Mouse (Mus musculus): ENCODE data around the gene Olfml3.

DNA sequence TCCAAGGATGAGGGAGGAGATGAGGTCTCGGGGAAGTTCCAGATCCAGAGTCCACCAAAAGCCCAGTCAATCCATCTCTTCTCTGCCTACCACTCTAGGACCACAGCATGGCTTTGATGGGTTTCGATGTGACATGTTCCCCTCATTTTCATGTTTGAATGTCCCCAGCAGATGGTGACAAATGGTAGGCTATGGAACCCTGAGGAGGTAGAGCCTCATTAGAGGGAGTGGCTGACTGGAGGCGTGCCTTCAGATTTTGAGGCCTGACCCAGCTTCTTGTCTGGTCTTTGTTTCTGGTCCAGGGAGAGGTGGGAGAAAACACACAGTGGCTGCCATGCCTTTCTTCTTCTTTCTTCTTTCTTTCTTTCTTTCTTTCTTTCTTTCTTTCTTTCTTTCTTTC is 47.3 kb downstream of the Olfml3 start:
- TF ChIP-seq POLR2A (IDR thresholded peaks at IDR 0.05; ENCODE audit: insufficient read length, low read depth) (no peak), MAX (IDR thresholded peaks at IDR 0.05; ENCODE audit: low read depth) (no peak), USF1 (IDR thresholded peaks at IDR 0.05; ENCODE audit: low read depth) (no peak), MYOD1 (IDR thresholded peaks at IDR 0.05; ENCODE audit: control insufficient read depth in 1 of 3, insufficient read length in 2 of 3, low read depth in 2 of 3) (no peak), TCF3 (IDR thresholded peaks at IDR 0.05; ENCODE audit: insufficient read length, low read depth) (no peak), E2F4 (IDR thresholded peaks at IDR 0.05; ENCODE audit: insufficient read depth) (no peak), POLR2AphosphoS2 (IDR thresholded peaks at IDR 0.05; ENCODE audit: insufficient read length, low read depth) (no peak), TCF12 (IDR thresholded peaks at IDR 0.05; ENCODE audit: insufficient read depth, poor library complexity, severe bottlenecking) (no peak)
